Mouse (Mus musculus): ENCODE results near the gene Olfr1418. TPM values are rescaled to one million over a fixed set of nuclear protein-coding genes. Genes with fewer than 3 reads are reported as not detected.

Olfr1418 gene
- polyA plus RNA-seq (2012; rRNA removed; ENCODE audit: low replicate concordance) = not detected in 2 replicates

DNA sequence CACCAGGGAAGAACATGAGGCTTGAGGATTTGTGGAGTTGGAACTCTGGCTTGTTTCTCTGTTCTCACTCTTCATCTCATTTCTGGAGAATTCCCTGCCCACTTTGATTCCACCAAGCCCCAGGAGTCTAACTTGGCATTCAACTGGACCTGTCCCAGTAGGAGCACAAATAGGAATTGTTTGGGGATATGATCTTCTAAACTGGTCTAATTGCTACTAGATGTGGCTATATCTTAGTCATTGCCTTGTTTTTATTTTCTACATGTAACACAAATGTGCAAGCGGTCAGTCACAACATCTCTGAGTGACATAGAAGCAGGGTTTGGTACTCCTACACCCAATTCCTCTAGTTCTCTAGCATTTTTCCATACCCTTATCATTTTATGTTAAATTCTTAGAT is at the start of gene Olfr1418:
Gene Olfr1418, minus strand, starts transcription at position 101 of the 400 bp plus-strand sequence.

DNA sequence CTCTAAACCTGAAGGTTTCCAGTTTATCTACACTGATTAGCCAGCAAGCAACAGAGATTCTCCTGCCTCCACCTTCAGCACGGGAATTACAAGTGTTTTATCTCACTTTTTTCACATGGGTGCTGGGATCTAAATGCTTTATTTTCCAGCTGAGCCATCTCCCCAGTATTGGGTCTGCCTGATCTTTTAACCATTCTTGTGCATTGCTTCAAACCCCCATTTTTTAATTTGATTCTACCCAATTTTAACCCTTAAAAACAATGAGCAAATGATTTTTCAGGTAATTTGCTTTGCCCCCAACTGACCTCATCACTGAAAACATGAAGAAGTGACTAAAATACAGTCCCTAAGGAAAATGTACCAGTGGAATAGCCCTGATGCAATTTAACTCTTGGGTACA is 25.4 kb upstream of the Olfr1418 start, which contains the start of gene Olfr1420:
Gene Olfr1420, plus strand, starts transcription at position 301 of the 400 bp plus-strand sequence.

DNA sequence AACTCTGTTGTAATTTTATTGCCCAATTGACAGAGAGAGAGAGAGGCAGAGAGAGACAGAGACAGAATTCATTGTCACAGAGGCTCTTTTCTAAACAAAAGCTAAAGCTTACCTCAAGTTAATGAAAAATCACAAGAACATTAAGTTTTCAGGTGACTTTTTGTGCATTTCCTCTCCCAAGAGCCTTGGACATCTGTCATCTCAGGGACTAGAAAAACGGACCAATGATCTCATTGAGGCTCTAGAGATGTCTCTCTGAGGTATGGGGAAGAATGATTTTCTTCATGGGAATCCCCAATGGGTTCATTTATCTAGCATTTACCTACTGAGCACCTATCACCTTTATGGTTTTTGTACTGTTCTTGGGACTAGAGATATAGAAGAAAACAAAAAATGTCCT is 14.1 kb upstream of the Olfr1418 start, which contains the start of gene Olfr1419:
Gene Olfr1419, minus strand, starts transcription at position 101 of the 400 bp plus-strand sequence.

GRCm38 (mm10) chr19:11839119-11839518 is 21.7 kb downstream of the Olfr1418 start, which contains the start of gene Olfr1417:
Olfr1417 (minus strand) TSS chr19:11839219.

DNA sequence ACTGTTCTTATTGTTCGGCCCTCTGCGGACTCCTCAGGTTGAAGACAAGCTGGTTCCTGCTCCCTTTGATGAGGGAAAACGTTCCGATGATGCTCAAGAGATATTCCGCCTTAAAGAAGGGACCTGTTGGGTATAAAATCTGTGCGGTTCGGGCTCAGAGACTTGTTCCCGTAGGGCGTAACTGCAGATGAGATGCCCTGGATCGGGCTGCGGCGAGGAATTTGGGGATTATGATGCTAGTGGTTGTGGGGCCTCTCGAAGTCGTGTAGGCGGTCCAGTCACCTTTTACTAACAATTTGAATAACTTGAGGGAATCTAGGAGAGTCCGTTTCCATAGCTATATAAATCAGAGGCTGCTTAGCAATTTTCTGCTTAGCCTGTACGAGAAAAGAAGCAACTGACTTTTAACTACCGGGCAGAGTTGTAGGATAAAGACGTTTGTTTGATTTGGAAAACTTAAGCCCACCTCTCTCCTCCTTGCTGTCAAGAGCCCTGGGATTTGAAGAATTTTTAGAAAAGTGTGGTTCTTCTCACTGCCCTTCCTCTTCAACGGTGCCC is 41.6 kb downstream of the Olfr1418 start, which contains the start of gene Stx3:
Gene Stx3, minus strand, starts transcription at position 261 of the 558 bp plus-strand sequence.

Other genes with a start within 250 kb of the Olfr1418 start
- gene Ms4a2, start 237.3 kb downstream of the Olfr1418 start, polyA plus RNA-seq (2012; rRNA removed; ENCODE audit: low replicate concordance) = not detected in 2 replicates
- not detected in 2 replicates for gene Ms4a3, start 220.2 kb downstream of the Olfr1418 start, polyA plus RNA-seq (2012; rRNA removed; ENCODE audit: low replicate concordance)
- not detected in 2 replicates for gene Oosp2, start 200.5 kb downstream of the Olfr1418 start, polyA plus RNA-seq (2012; rRNA removed; ENCODE audit: low replicate concordance)
- gene Oosp1, start 169.9 kb downstream of the Olfr1418 start, polyA plus RNA-seq (2012; rRNA removed; ENCODE audit: low replicate concordance) = not detected in 2 replicates
- not detected in 2 replicates for gene Oosp3, start 164.0 kb downstream of the Olfr1418 start, polyA plus RNA-seq (2012; rRNA removed; ENCODE audit: low replicate concordance)
- gene Gif, start 113.5 kb downstream of the Olfr1418 start, polyA plus RNA-seq (2012; rRNA removed; ENCODE audit: low replicate concordance) = 0.24 and 1.8 TPM in 2 replicates
- 2.8 and 6.6 TPM in 2 replicates for gene Mrpl16, start 90.7 kb downstream of the Olfr1418 start, polyA plus RNA-seq (2012; rRNA removed; ENCODE audit: low replicate concordance)
- 18.8 and 23.7 TPM in 2 replicates for gene Stx3, start 41.7 kb downstream of the Olfr1418 start, polyA plus RNA-seq (2012; rRNA removed; ENCODE audit: low replicate concordance)
- gene Olfr1417, start 21.8 kb downstream of the Olfr1418 start, polyA plus RNA-seq (2012; rRNA removed; ENCODE audit: low replicate concordance) = not detected in 2 replicates
- gene Olfr1419, start 14.0 kb upstream of the Olfr1418 start, polyA plus RNA-seq (2012; rRNA removed; ENCODE audit: low replicate concordance) = not detected in 2 replicates
- not detected in 2 replicates for gene Olfr1420, start 25.5 kb upstream of the Olfr1418 start, polyA plus RNA-seq (2012; rRNA removed; ENCODE audit: low replicate concordance)
- 6.6 and 10.0 TPM in 2 replicates for gene Patl1, start 51.3 kb upstream of the Olfr1418 start, polyA plus RNA-seq (2012; rRNA removed; ENCODE audit: low replicate concordance)
- 6.4 and 8.0 TPM in 2 replicates for gene Osbp, start 104.9 kb upstream of the Olfr1418 start, polyA plus RNA-seq (2012; rRNA removed; ENCODE audit: low replicate concordance)
- gene Olfr1423, start 180.3 kb upstream of the Olfr1418 start, polyA plus RNA-seq (2012; rRNA removed; ENCODE audit: low replicate concordance) = not detected in 2 replicates
- gene Olfr1424, start 201.6 kb upstream of the Olfr1418 start, polyA plus RNA-seq (2012; rRNA removed; ENCODE audit: low replicate concordance) = not detected in 2 replicates
- gene Olfr1425, start 216.7 kb upstream of the Olfr1418 start, polyA plus RNA-seq (2012; rRNA removed; ENCODE audit: low replicate concordance) = not detected in 2 replicates
- gene Olfr1426, start 230.9 kb upstream of the Olfr1418 start, polyA plus RNA-seq (2012; rRNA removed; ENCODE audit: low replicate concordance) = not detected in 2 replicates
- gene Olfr1427, start 242.3 kb upstream of the Olfr1418 start, polyA plus RNA-seq (2012; rRNA removed; ENCODE audit: low replicate concordance) = not detected in 2 replicates

All from duodenum, adult 2 months (tissue).